Mouse (Mus musculus): ENCODE measurements around the gene Gm3317.
"Not testable (repeated sequence)": the region's sequence is repeated elsewhere in the genome, so short reads cannot be mapped to it uniquely, and the experiment has no call there.

The Gm3317 gene

GRCm38 (mm10) chr14:5164235-5164634, at the start of gene Gm3317:
TSS of gene Gm3317 (plus strand) at chr14:5164535.
- in situ Hi-C loops (cut with MboI, MseI), result not testable (repeated sequence)

DNA sequence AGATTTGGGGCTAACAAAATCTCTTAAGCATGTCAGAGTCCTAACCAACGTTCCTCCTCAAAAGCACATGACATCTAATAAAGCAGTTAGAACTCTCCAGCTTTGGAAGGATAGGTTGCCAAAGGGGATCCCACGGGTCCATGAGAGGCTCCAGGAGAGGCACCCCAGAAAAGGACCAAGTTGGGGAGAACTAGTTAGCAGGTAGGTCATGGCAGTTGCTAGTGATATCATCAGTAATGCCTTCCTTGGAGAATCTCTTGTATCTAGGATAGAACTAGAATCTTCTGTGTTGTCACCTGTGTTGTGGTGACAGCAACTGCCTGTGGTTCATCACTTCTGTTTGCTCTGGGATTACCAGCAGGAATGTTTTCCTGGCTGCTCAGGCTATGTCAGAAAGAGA, 33.1 kb upstream of the Gm3317 start, which contains the start of gene Gm8279:
Gene Gm8279, plus strand, starts transcription at position 301 of the 400 bp plus-strand sequence.
- in situ Hi-C loops (cut with MboI, MseI), result not testable (repeated sequence)

GRCm38 (mm10) chr14:5185493-5185892, 21.2 kb downstream of the Gm3317 start, which contains the start of gene Gm8271:
TSS of gene Gm8271 (plus strand) at chr14:5185793.
- in situ Hi-C loops (cut with MboI, MseI), result loop anchor here (25.0 kb wide), 1 partner anchor 352 kb away; the partner anchor contains the start of gene Gm3532
